Mouse (Mus musculus): ENCODE results near the gene Nup210. TPM values are rescaled to one million over a fixed set of nuclear protein-coding genes. Genes with fewer than 3 reads are reported as not detected.

Nup210 gene
- polyA plus RNA-seq, 1 experiment: not detected

DNA sequence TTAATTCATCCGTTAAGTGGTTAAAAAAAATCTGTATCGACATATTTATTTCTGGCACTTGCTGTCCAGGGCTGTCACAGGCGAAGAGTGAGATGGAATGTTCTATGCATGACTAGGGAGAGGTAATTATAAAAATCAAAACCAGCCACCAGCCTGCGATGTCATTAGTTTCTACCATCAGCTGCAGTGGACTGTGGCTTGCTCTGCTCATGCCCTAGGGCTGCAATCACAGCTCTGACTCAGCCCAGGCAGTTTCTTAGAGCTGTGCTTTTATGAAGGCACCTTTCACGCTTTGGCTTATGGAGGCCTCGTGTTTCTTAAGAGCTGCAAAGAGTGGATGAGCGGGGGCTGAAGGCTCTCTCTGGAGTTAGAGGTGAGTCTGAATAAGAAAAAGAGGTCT lies 95.8 kb downstream of the Nup210 start:
- TF ChIP-seq CTCF (IDR thresholded peaks at IDR 0.05; ENCODE audit: insufficient read depth, low read depth, low read length) (no peak), POLR2A (IDR thresholded peaks at IDR 0.05; ENCODE audit: insufficient read depth, low read depth, low read length) (no peak)
- H3K27ac ChIP-seq (ENCODE audit: insufficient read depth, low read depth, low read length): no peak overlapping the region
- 74% methylated on average over 7 of the region's 7 CpGs for WGBS
- H3K4me1 ChIP-seq (ENCODE audit: control insufficient read depth, insufficient read depth, low read length): no peaks in the 10 kb centered on the region
- no peak overlapping the region for H3K4me3 ChIP-seq (ENCODE audit: insufficient read depth, low read depth, low read length)

DNA sequence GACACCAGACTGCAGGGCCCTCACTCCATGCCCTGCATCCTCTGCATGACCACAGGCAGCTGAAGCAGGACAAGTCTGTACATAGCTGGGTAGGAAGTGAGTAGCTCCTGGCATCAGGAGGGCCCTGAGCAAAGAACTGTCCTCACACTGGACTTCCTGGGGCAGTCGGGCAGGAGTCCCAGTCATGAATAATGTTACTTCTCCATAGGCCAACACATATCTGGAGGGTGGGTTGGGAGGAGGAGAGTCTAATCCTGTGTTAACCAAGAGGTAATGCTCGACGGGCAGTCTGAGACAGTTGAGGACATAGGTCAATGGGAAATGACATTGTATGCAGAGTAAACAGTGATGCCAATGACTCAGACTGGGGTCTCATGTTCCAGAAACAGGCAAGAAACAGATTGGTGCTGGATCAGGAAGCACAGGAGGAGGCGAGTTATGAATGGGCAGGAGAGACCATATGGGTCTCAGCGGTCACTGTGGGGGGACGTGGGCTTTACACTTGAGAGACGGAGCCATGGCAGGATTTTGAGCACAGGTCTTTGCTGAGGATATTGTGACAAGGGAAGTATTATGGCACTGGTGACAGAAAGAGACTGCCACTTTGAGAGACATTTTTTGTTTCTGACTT lies 99.9 kb downstream of the Nup210 start:
- H3K27ac ChIP-seq (ENCODE audit: insufficient read depth, low read depth, low read length): no peak overlapping the region
- 87% methylated on average over 7 of the region's 7 CpGs for WGBS
- TF ChIP-seq POLR2A (IDR thresholded peaks at IDR 0.05; ENCODE audit: insufficient read depth, low read depth, low read length) (no peak), CTCF (IDR thresholded peaks at IDR 0.05; ENCODE audit: insufficient read depth, low read depth, low read length) (no peak)
- 0 out of 2 replicates have a peak, but pooled peaks cover 2% of the 10 kb centered on the region for H3K4me1 ChIP-seq (ENCODE audit: control insufficient read depth, insufficient read depth, low read length)
- no peak overlapping the region for H3K4me3 ChIP-seq (ENCODE audit: insufficient read depth, low read depth, low read length)

DNA sequence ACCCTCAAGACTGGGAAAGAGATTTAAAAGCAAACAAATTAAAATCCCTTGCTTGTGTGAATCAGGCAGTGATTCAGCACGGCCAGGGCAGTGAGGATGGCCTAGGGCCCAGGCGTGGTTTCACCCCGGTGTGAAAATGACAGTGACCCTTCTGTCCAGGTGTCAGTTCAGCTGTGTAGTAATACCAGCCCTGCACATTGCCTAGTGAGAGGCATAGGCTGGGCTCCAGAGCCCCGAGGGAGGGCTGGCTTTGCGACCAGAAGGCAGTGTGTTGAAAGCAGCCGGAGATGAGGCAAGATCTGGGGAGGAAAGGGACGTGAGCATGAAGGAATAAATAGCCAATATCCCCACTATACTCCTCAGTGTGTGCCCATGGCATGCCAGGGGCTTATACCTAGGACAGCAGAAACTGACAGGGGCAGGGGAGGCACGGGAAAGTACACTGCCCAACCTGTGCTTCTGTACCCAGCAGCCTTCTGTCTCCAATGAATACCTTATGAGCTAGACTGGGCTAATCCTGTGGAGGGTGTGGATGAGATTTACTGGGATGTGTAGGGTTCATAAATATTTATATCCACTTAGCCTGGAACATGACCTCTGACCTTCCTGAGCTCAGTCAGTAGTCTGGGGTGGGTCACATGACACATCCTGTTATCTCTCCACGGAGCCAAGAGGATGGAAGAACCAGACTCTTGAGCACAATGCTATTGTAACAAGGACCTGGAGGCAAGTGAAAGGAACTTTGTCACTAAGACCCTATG lies 102.3 kb downstream of the Nup210 start:
- 79% methylated on average over 9 of the region's 9 CpGs for WGBS
- Histone ChIP-seq H3K4me1 (ENCODE audit: control insufficient read depth, insufficient read depth, low read length) (0 out of 2 replicates have a peak, but pooled peaks cover 2% of the 10 kb centered on the region), H3K27ac (ENCODE audit: insufficient read depth, low read depth, low read length) (no peak overlapping the region), H3K4me3 (ENCODE audit: insufficient read depth, low read depth, low read length) (no peak overlapping the region)
- TF ChIP-seq POLR2A (IDR thresholded peaks at IDR 0.05; ENCODE audit: insufficient read depth, low read depth, low read length) (no peak), CTCF (IDR thresholded peaks at IDR 0.05; ENCODE audit: insufficient read depth, low read depth, low read length) (no peak)

DNA sequence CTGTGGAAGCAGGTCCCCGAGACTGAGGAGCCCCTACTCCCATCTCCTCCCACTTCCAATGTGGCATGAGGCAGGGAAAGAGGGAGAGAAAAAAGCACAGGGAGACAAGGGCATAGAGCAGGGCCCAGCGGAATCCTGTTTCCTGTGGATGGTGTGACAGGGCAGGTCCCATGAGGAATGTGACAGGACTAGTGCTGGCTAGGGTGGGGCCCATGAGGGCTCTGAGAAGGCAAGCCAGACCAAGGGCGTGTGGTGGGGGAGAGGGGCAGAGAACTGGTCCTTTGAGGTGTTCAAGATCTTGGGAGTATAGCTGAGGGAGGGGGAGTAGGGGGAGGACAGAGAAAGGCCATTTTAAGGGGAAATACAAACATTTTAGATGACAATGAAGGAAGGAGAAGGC lies 104.2 kb downstream of the Nup210 start:
- H3K4me3 ChIP-seq (ENCODE audit: insufficient read depth, low read depth, low read length): no peak overlapping the region
- H3K27ac ChIP-seq (ENCODE audit: insufficient read depth, low read depth, low read length): no peak overlapping the region
- 86% methylated on average over 3 of the region's 3 CpGs for WGBS
- TF ChIP-seq POLR2A (IDR thresholded peaks at IDR 0.05; ENCODE audit: insufficient read depth, low read depth, low read length) (no peak), CTCF (IDR thresholded peaks at IDR 0.05; ENCODE audit: insufficient read depth, low read depth, low read length) (no peak)
- 0 out of 2 replicates have a peak, but pooled peaks cover 2% of the 10 kb centered on the region for H3K4me1 ChIP-seq (ENCODE audit: control insufficient read depth, insufficient read depth, low read length)

GRCm38 (mm10) chr6:91011568-91011967 lies 105.1 kb downstream of the Nup210 start:
- WGBS: 75% methylated on average over 4 of the region's 4 CpGs
- H3K4me1 ChIP-seq (ENCODE audit: control insufficient read depth, insufficient read depth, low read length): 0 out of 2 replicates have a peak, but pooled peaks cover 2% of the 10 kb centered on the region
- no peak overlapping the region for H3K4me3 ChIP-seq (ENCODE audit: insufficient read depth, low read depth, low read length)
- TF ChIP-seq POLR2A (IDR thresholded peaks at IDR 0.05; ENCODE audit: insufficient read depth, low read depth, low read length): no peak
- no peak for TF ChIP-seq CTCF (IDR thresholded peaks at IDR 0.05; ENCODE audit: insufficient read depth, low read depth, low read length)
- no peak overlapping the region for H3K27ac ChIP-seq (ENCODE audit: insufficient read depth, low read depth, low read length)

DNA sequence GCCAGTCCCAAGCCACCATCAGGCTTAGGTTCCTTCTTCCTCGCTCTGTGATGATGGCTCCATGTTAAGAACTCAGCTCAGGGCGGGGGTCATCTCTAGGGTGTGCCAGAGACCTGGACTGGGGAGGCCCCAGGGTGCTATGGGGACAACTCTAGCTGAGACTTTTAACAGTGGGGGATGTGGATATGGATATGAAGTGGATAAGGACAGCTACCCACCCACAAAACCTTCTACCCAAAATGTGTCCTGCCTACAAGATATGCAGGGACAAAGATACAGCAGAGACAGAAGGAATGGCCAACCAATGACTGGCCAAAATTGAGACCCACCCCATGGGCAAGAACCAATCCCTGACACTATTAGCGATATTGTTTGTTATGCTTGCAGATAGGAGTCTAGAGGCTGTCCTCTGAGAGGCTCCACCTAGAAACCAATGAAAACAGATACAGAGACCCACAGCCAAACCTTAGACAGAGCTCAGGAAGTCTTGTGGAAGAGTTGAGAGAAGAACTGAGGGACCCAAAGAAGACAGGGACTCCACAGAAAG lies 108.3 kb downstream of the Nup210 start:
- Histone ChIP-seq H3K4me3 (ENCODE audit: insufficient read depth, low read depth, low read length) (no peak overlapping the region), H3K27ac (ENCODE audit: insufficient read depth, low read depth, low read length) (no peak overlapping the region), H3K4me1 (ENCODE audit: control insufficient read depth, insufficient read depth, low read length) (0 out of 2 replicates have a peak, but pooled peaks cover 3% of the 10 kb centered on the region)
- WGBS: 97% methylated on average over 3 of the region's 3 CpGs
- TF ChIP-seq CTCF (IDR thresholded peaks at IDR 0.05; ENCODE audit: insufficient read depth, low read depth, low read length) (no peak), POLR2A (IDR thresholded peaks at IDR 0.05; ENCODE audit: insufficient read depth, low read depth, low read length) (no peak)

- no peak for TF ChIP-seq POLR2A (IDR thresholded peaks at IDR 0.05; ENCODE audit: insufficient read depth, low read depth, low read length)
- Histone ChIP-seq H3K4me3 (ENCODE audit: insufficient read depth, low read depth, low read length) (no peak overlapping the region), H3K27ac (ENCODE audit: insufficient read depth, low read depth, low read length) (no peak overlapping the region), H3K4me1 (ENCODE audit: control insufficient read depth, insufficient read depth, low read length) (0 out of 2 replicates have a peak, but pooled peaks cover 3% of the 10 kb centered on the region)
- WGBS: 69% methylated on average over 2 of the region's 2 CpGs
Measured at GRCm38 (mm10) chr6:91007207-91007606, 109.4 kb downstream of the Nup210 start.

DNA sequence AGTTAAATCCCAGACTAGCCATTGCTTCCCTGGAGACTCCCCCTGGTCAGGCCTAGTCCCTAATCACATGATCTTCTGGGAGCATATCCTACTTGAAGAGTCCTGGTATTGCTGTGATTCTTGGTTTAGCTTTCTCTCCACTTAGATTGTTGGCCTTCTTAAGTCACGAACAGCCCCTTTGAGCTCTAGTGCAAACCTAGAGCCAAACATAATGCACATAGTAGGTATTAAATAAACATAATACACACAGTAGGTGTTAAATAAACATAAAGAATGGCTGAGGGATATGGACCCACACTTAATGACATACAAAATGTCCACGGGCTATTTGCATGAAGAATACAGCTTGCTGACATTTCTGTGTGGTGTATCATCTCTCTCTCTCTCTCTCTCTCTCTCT lies 112.5 kb downstream of the Nup210 start:
- no peak overlapping the region for H3K4me3 ChIP-seq (ENCODE audit: insufficient read depth, low read depth, low read length)
- 97% methylated on average over 2 of the region's 2 CpGs for WGBS
- H3K4me1 ChIP-seq (ENCODE audit: control insufficient read depth, insufficient read depth, low read length): peaks cover 18% of the 10 kb centered on the region
- no peak overlapping the region for H3K27ac ChIP-seq (ENCODE audit: insufficient read depth, low read depth, low read length)
- TF ChIP-seq CTCF (IDR thresholded peaks at IDR 0.05; ENCODE audit: insufficient read depth, low read depth, low read length): no peak
- no peak for TF ChIP-seq POLR2A (IDR thresholded peaks at IDR 0.05; ENCODE audit: insufficient read depth, low read depth, low read length)

All from olfactory bulb, adult 2 months (tissue).